Mouse (Mus musculus) gonadal fat pad, adult 2 months (tissue): ENCODE results near the gene Tpmt. TPM values are rescaled to one million over a fixed set of nuclear protein-coding genes. Genes with fewer than 3 reads are reported as not detected.

Experiments used
- DNase-seq: peaks from one replicate; pipeline ENCODE4 v3.0.0-alpha.2; 2012; ENCODE audit warnings: low read depth
- polyA plus RNA-seq: library from polyadenylated mRNA; depleted of rRNA; stranded (reverse); fragments of >200 nt; gene quantifications from 2 replicates; pipeline ENCODE4 v1.2.3, GENCODE M21; 2012; rRNA removed

Gene Tpmt
- polyA plus RNA-seq, 1 experiment = 32.3 TPM

GRCm38 (mm10) chr13:46976532-46976931, 68.0 kb downstream of the Tpmt start:
- no peak for DNase-seq

- no peak for DNase-seq
Measured at GRCm38 (mm10) chr13:46975930-46976329, 68.6 kb downstream of the Tpmt start.

GRCm38 (mm10) chr13:46975031-46975551, 69.4 kb downstream of the Tpmt start:
- DNase-seq = no peak

Other genes starting within 250 kb of the Tpmt start
- 36.7 and 38.9 TPM in 2 replicates for gene Kif13a, start 114.9 kb downstream of the Tpmt start, polyA plus RNA-seq
- 3.6 and 4.3 TPM in 2 replicates for gene Nhlrc1, start 29.9 kb downstream of the Tpmt start, polyA plus RNA-seq
- 9.6 and 10.5 TPM in 2 replicates for gene Kdm1b, start 1.2 kb downstream of the Tpmt start, polyA plus RNA-seq
- gene Dek, start 61.5 kb upstream of the Tpmt start, polyA plus RNA-seq = 9.1 and 14.9 TPM in 2 replicates
- 22.6 and 25.8 TPM in 2 replicates for gene Rnf144b, start 77.9 kb upstream of the Tpmt start, polyA plus RNA-seq